Mouse (Mus musculus): ENCODE results near the gene Dnali1. TPM values are rescaled to one million over a fixed set of nuclear protein-coding genes. Genes with fewer than 3 reads are reported as not detected.

Dnali1 gene
- not detected for total RNA-seq (2023)

DNA sequence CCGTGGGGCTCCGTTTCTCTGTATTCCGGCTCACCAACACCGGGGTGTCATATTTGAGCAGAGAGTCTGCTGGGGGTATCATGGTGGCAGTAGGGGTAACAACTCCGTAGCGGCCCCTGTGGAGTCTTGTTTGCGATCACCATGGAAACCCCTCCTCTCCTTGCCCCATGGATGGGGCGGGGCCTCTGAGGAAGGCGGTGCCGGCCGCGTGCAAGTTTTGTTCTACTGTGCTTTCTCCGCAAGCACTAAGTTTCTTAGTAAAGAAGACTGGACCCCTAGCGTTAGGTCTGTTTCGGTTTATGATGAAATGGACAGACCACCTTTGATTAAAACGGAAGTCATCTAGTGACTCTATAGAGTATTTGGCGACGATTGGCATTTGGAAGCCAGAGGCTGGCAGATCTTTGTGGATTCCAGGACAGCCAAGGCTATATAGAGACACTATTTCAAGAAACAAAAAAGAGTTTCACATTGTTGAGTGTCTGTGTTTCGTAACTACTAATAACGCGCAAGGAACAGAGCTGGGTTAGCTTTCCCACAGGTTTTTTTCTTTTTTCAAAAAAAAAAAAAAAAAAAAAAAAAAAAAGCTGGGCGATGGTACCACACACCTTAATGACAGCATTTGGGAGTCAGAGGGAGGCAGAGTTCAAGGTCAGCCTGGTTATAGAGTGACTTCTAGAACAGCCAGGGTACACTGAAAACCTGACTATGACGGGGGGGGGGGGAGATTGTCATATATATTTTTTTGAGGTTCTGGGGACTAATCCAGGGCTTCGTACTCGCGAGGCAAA lies at the start of gene Dnali1:
Gene Dnali1, minus strand, starts transcription at position 187 of the 791 bp plus-strand sequence.

GRCm38 (mm10) chr4:125084403-125085345 lies 19.2 kb upstream of the Dnali1 start, which contains the start of gene Meaf6:
Gene Meaf6, plus strand, starts transcription at chr4:125085134.

DNA sequence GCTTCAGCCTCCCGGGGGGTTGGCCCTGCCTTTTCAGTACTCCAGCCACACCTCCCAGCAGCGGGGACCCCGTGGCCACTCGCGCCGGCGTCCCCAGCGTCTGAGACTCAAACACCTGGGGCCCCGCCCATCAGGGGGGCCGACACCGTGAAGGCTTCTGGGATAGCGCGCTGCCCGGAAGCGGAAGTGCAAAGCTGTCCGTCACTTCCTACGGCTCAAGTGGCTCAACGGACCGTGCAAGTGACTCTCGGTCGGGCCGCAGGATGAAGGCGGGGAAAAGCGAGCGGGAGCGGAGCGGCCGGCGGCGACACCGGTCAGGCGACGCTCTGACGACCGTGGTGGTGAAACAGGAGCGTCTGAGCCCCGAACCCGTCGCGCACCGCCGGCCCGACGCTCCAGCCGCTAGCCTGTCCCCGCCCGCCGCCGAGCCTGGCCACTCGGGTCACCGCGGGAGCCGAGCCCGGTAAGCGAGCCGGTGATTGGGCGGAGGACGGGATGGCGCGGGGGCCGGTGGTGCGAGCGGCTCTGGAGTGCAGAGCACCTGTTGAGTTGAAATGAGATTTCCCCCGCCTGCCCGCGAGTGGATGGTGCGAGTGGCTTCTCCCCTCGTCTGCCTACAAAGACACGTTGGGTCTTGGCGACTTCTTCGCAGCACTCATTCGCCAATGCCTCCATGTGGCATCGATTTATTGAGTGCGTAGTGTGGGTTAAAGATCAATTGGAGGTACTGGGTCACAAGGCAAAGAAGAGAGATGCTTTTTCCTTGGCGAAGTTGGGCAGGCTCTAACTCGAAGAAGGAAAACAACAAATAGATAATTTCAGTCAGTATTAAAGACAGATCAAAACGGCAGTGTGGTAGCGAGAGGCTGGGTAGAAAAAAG lies 1.2 kb upstream of the Dnali1 start, which contains the start of gene Snip1:
Gene Snip1, plus strand, starts transcription at position 183 of the 881 bp plus-strand sequence.

GRCm38 (mm10) chr4:125015806-125016635 lies 49.5 kb downstream of the Dnali1 start, which contains the start of gene Gnl2:
Gene Gnl2, plus strand, starts transcription at chr4:125016585.

Other genes starting within 250 kb of the Dnali1 start
- gene Yrdc, start 215.0 kb downstream of the Dnali1 start, total RNA-seq (2023), result 93.8 TPM
- gene 1110065P20Rik, start 214.5 kb downstream of the Dnali1 start, total RNA-seq (2023), result 16.4 TPM
- gene Maneal, start 203.5 kb downstream of the Dnali1 start, total RNA-seq (2023), result 3.6 TPM
- gene Epha10, start 184.8 kb downstream of the Dnali1 start, total RNA-seq (2023), result not detected
- 22.6 TPM for gene 9930104L06Rik, start 128.7 kb downstream of the Dnali1 start, total RNA-seq (2023)
- gene Cdca8, start 126.4 kb downstream of the Dnali1 start, total RNA-seq (2023), result 1.8 TPM
- 1.7 TPM for gene Rspo1, start 79.3 kb downstream of the Dnali1 start, total RNA-seq (2023)
- gene Gnl2, start 49.1 kb downstream of the Dnali1 start, total RNA-seq (2023), result 74.6 TPM
- gene Snip1, start 969 bp upstream of the Dnali1 start, total RNA-seq (2023), result 48.1 TPM
- 53.4 TPM for gene Meaf6, start 19.4 kb upstream of the Dnali1 start, total RNA-seq (2023)
- 209 TPM for gene Zc3h12a, start 62.1 kb upstream of the Dnali1 start, total RNA-seq (2023)

Measured in CD4-positive naive resting alpha-beta T cell, adult 57 days (primary cell).